Mouse (Mus musculus) small intestine, adult 2 months (tissue): ENCODE data around the gene Sox1. TPM values are rescaled to one million over a fixed set of nuclear protein-coding genes. Genes with fewer than 3 reads are reported as not detected.

Source experiments
- H3K27ac ChIP-seq: fragments of 200-500 bp; 2 replicates; pipeline ENCODE4 v1.5.1; 2012; ENCODE audit warnings: low read depth, low read length, control low read depth, inconsistent platforms; ENCODE audit not compliant: insufficient read depth
- H3K27me3 ChIP-seq: fragments of 200-500 bp; 2 replicates; pipeline ENCODE4 v1.6.1; 2012; ENCODE audit warnings: mild to moderate bottlenecking, moderate library complexity, low read length, inconsistent platforms; ENCODE audit not compliant: control insufficient read depth, insufficient read depth
- H3K36me3 ChIP-seq: fragments of 200-500 bp; 2 replicates; pipeline ENCODE4 v1.6.1; 2012; ENCODE audit warnings: mild to moderate bottlenecking, low read length, control low read depth, inconsistent platforms; ENCODE audit not compliant: control insufficient read depth, insufficient read depth
- H3K4me1 ChIP-seq: fragments of 200-500 bp; 2 replicates; pipeline ENCODE4 v1.6.1; 2012; ENCODE audit warnings: low read length, inconsistent platforms, mixed read lengths; ENCODE audit not compliant: control insufficient read depth, insufficient read depth, insufficient read length
- H3K4me3 ChIP-seq: fragments of 200-500 bp; 2 replicates; pipeline ENCODE4 v1.5.1; 2012; ENCODE audit warnings: low read depth, mild to moderate bottlenecking, control low read depth, inconsistent platforms, low read length, moderate library complexity
- CTCF ChIP-seq: fragments of 200-500 bp; IDR thresholded peaks from 2 replicates; pipeline ENCODE4 v1.5.1; 2012; ENCODE audit warnings: low read depth, mild to moderate bottlenecking, control low read depth, inconsistent platforms, low read length, moderate library complexity, mixed read lengths; ENCODE audit not compliant: insufficient replicate concordance, insufficient read length; ENCODE audit errors: extremely low read depth
- POLR2A ChIP-seq: fragments of 200-500 bp; IDR thresholded peaks from 2 replicates; pipeline ENCODE4 v1.6.1; 2012; ENCODE audit warnings: low read depth, mild to moderate bottlenecking, control low read depth, inconsistent platforms, low read length, moderate library complexity
- WGBS: fragments of 180-500 bp; shearing (Covaris S2); methylation state at CpG from one replicate; pipeline ENCODE4 v1.1.7; 2018; 5-methylcytosine and 5-hydroxymethylcytosine counted together
- polyA plus RNA-seq: library from polyadenylated mRNA; depleted of rRNA; stranded (reverse); fragments of >200 nt; gene quantifications from 2 replicates; pipeline ENCODE4 v1.2.3, GENCODE M21; 2012

The Sox1 gene
- polyA plus RNA-seq, 1 experiment: not detected

DNA sequence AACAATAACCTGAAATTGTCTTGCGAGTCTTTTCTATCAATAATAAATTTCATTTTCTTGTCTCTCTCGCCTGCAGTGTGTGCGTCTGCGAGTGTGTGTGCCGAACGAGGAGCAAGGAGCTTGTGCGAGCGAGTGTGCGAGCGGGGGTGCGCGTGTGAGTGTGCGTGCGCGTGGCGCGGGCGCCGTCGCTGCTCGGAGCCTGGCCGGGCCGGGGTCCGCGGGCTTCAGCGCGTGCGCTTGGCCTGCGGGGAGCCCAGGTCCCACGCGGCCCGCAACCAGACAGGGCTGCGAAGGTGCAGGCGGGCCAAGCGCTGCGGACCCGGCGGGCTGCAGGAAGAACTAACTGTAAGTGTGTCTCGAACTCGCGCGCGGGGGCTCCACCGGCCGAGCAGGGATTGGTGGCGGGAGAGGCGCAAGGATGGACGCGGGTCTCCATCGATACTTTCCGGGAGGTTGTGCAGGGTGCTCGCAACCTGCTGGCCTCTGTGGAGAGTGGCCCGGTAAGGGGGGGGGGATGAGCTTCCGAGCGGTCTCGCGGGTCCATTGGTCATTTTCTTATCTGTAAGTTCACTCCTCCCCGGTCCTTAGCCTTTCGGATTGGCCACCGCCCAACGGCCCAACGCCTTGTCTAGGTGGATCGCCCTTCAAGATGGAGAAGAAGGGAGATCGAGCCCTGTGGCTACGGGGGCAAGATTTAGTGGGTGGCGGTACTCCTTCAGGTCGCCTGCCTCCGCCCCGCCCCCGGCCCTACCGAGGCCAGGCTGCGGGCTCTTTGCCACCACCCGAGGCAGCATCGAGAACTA, 9.2 kb upstream of the Sox1 start:
- peak overlapping the region; percentile 15; the same call in 1 of the 2 replicates for H3K4me3 ChIP-seq
- TF ChIP-seq POLR2A: no peak
- TF ChIP-seq CTCF: no peak
- peaks cover 2% of the 10 kb centered on the region; the same call in 1 of the 2 replicates for H3K4me1 ChIP-seq
- 4% methylated on average over 74 of the region's 74 CpGs for WGBS
- H3K27ac ChIP-seq: no peak overlapping the region
- H3K27me3 ChIP-seq: peaks cover 76% of the 10 kb centered on the region
- no peaks in the 10 kb centered on the region for H3K36me3 ChIP-seq

DNA sequence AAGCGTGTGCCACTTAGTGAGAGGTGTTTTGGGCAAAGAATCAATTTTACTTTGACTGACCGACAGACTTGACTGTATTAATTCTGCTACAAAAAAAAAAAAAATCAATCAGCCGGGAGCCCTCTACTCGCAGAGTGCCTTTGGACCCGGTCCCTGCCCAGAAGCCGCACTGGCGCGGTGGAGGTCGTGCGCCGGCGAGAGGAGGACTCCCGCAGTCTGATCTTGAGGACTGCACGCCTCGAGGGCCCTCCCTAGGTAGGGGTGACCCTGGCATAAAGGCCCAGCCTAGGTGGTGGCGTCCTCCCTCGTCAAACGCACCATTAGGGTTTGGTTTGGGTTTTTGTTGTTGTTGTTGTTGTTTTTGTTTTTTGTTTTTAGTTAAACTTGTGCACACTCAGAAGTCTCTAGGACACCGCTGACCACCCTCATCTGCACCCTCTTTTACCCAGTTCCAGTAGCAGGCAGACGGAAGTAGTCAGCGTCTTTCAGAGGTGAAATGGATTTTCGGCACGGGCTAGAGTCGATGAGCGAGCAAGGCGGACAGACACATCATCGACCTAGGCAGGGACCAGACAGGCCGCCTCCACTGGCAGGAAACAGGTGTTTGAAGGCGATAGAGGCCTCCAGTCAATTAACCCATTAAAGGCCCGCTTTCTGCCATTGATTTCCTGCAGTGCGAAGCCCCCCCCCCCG, 8.4 kb upstream of the Sox1 start:
- WGBS: 4% methylated on average over 32 of the region's 32 CpGs
- H3K36me3 ChIP-seq: no peaks in the 10 kb centered on the region
- TF ChIP-seq CTCF (no peak), POLR2A (no peak)
- peaks cover 2% of the 10 kb centered on the region; the same call in 1 of the 2 replicates for H3K4me1 ChIP-seq
- no peak overlapping the region for H3K4me3 ChIP-seq
- H3K27ac ChIP-seq: no peak overlapping the region
- peaks cover 78% of the 10 kb centered on the region for H3K27me3 ChIP-seq

DNA sequence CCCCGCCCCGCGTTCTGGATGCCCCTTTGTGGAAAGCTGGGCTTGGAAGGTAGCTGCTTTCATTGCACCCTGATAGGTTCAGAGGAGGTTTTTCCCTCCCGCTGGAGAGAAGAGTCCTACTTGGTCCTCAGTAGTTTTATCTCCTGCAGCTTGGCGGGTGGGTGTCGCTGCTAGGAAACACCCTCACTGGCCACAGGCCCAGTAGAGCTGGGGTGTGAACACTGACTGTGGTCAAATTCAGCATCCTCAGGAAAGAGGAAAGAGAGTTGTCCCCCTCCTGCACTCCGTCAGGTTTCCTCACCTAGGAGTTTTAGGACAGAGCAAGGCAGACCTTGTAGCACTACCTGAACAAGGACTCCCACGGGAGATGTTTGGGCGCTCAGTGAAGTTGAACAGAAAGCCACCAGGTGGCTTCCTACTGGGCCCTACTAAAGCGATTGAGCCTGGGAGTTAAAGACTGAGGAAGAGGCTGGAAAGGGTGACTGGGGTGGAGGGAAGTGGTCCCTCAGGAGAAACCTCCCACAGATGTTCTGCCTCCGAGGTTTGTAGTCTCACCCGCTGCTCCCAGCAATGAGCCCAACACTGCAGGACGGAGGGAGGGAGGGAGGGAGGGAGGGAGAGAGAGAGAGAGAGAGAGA, 7.8 kb upstream of the Sox1 start:
- TF ChIP-seq POLR2A (no peak), CTCF (no peak)
- WGBS: 2% methylated on average over 13 of the region's 13 CpGs
- no peak overlapping the region for H3K27ac ChIP-seq
- H3K36me3 ChIP-seq: no peaks in the 10 kb centered on the region
- no peak overlapping the region for H3K4me3 ChIP-seq
- peaks cover 81% of the 10 kb centered on the region for H3K27me3 ChIP-seq
- H3K4me1 ChIP-seq: peaks cover 2% of the 10 kb centered on the region; the same call in 1 of the 2 replicates

- Histone ChIP-seq H3K27ac (no peak overlapping the region), H3K27me3 (peaks cover 80% of the 10 kb centered on the region), H3K36me3 (no peaks in the 10 kb centered on the region), H3K4me1 (peaks cover 2% of the 10 kb centered on the region; the same call in 1 of the 2 replicates), H3K4me3 (no peak overlapping the region)
- 7% methylated on average over 4 of the region's 4 CpGs for WGBS
- TF ChIP-seq POLR2A (no peak), CTCF (no peak)
Observed at GRCm38 (mm10) chr8:12387901-12388300, 7.2 kb upstream of the Sox1 start.

DNA sequence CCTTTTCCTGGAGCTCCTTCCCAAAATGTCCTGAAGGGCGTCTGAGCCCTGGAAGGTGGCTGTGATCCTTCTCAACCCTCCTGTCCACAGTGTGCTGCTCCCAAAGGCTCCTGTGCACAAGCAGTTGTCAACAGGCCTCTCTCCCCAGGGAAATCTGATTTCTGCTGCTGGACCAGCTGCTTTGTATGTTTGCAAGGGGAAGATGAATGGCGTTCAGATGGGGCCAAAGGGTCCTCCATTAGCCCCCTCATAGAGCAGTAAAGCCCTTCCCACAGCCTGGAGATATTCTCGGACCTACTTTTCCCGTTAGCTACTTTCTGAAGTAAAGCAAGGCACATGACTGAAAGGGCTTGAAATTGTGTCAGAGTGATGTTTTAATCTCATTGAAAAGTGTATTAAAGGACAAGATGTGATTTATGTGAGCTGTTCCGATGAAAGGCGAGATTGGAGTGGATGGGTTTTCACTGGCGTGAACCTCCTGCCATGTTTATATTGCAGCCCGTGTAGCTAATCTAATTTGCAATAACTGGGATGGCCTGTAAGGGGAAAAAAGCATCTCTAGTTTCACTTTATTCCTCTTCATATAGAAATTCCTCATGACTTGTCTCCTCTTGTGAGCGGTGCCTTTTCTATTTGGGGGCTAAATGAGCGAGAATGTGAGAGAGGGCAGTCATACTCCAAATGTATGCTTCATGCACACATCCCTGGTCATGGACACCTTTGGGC, 6.5 kb upstream of the Sox1 start:
- Histone ChIP-seq H3K4me1 (peaks cover 2% of the 10 kb centered on the region; the same call in 1 of the 2 replicates), H3K27ac (no peak overlapping the region), H3K27me3 (peaks cover 81% of the 10 kb centered on the region), H3K4me3 (no peak overlapping the region), H3K36me3 (no peaks in the 10 kb centered on the region)
- WGBS: 14% methylated on average over 10 of the region's 10 CpGs
- TF ChIP-seq CTCF: no peak
- no peak for TF ChIP-seq POLR2A

DNA sequence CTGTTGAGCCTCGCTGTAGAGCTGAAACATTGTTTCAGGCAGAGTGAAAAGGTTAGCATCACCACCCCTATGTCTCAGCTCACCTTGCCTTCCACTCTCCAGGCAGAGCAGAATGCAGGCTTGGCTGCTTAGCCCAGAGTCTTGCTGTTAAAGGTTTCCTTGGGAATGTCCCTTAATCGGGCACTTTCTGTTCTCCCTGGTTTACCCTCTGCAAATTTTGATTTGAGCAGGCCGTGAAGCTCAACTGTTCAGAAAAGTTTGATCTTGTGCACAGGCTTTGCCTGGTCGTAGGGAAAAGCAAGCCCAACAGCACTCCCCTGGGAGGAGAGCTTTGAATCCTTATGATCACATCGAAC, 6.0 kb upstream of the Sox1 start:
- Histone ChIP-seq H3K4me3 (no peak overlapping the region), H3K36me3 (no peaks in the 10 kb centered on the region), H3K4me1 (peaks cover 2% of the 10 kb centered on the region; the same call in 1 of the 2 replicates), H3K27me3 (peaks cover 85% of the 10 kb centered on the region), H3K27ac (no peak overlapping the region)
- TF ChIP-seq CTCF: no peak
- TF ChIP-seq POLR2A: no peak
- WGBS: 3% methylated on average over 5 of the region's 5 CpGs

DNA sequence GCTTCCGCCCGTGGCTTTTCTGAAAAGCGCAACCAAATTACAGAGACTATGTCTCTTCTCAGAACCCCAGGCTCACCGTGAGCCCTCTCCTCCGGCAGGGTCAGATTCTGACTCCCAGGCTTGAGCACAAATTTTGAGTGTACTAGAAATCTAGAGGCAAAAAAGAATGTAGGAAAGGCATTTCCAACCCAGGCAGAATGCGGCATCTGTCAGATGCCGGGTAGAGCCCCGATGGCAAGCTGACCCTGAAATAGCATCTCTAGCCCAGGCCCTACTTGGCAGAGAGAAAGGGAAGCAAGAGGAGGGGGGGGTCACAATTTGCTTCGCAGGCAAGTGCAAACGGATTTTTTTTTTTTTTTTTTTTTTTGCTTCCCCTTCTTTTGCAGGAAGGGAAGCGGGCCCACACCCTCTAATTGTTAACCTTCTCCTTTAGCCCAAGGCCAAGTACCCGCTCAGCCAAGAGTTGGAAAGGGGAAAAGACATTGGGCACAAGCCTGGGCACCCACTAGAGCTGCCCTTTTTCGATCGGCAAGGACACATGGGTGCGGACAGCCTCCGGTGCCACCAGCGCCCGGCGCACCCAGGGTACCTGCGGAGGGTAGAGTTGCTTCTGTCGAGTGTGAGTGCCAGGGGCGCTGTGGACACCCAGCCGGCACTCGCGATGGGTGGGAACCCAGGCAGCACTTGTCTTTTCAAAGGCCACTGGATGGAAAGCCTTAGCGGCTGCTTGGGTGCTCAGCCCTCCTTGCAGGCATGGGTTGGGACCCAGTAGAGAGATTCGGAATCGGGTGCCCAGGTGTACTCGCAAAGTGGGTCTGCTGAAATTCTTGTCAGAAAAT, 5.1 kb upstream of the Sox1 start:
- H3K4me1 ChIP-seq: peaks cover 2% of the 10 kb centered on the region; the same call in 1 of the 2 replicates
- TF ChIP-seq CTCF: 0 out of 2 replicates have a peak, but pooled peaks have one; percentile 5
- no peak for TF ChIP-seq POLR2A
- peaks cover 86% of the 10 kb centered on the region for H3K27me3 ChIP-seq
- no peak overlapping the region for H3K27ac ChIP-seq
- WGBS: 5% methylated on average over 29 of the region's 29 CpGs
- no peak overlapping the region for H3K4me3 ChIP-seq
- no peaks in the 10 kb centered on the region for H3K36me3 ChIP-seq
